ENCODE assay signal across 13 mouse cellular contexts in genomic region chr2:100259136-100259853, GRCm38 (mm10).
"Had no signal": no experiment of that assay in that cellular context is flagged by ENCODE, and none has a peak within 500 bp of the region (broad histone marks: within the 10 kb centered on the region; RNA-seq: fewer than 3 reads in every experiment).

No protein-coding gene starts in this region.

- H3K27me3 ChIP-seq: liver, embryonic 12.5 days; lung, embryonic 15.5 days; megakaryocyte, embryonic 14.5 days had no signal

- ATAC-seq: intestine, postnatal 0 days; liver, embryonic 12.5 days had no signal

- H3K9ac ChIP-seq: liver, embryonic 12.5 days; lung, embryonic 15.5 days had no signal

- H3K4me2 ChIP-seq: liver, embryonic 12.5 days; lung, embryonic 15.5 days had no signal

- H3K4me1 ChIP-seq: limb, embryonic 10.5 days; liver, embryonic 12.5 days; lung, embryonic 15.5 days; megakaryocyte, embryonic 14.5 days had no signal

- H3K4me3 ChIP-seq: left cerebral cortex, adult 2 months; limb, embryonic 10.5 days; liver, embryonic 12.5 days; lung, embryonic 15.5 days; megakaryocyte, embryonic 14.5 days had no signal

- DNase-seq: kidney, adult 8-10 months; kidney, postnatal 25 days; lung, postnatal 14 days; right cerebral cortex, adult 18-20 months; right cerebral cortex, postnatal 25 days; thymus, postnatal 36 days had no signal

- H3K36me3 ChIP-seq: limb, embryonic 10.5 days; liver, embryonic 12.5 days; lung, embryonic 15.5 days had no signal

- H3K9me3 ChIP-seq: limb, embryonic 10.5 days; liver, embryonic 12.5 days; lung, embryonic 15.5 days; megakaryocyte, embryonic 14.5 days had no signal

- H3K27ac ChIP-seq: left cerebral cortex, adult 2 months; limb, embryonic 10.5 days; liver, embryonic 12.5 days; lung, embryonic 15.5 days; macrophage had no signal
